ENCODE assay signal across 1 mouse cellular context in genomic region chr10:86777614-86778319, GRCm38 (mm10).
TF ChIP-seq lines count a peak whose summit lies in the region.

No protein-coding gene starts in this region.

TF ChIP-seq in CH12.LX, 34 proteins besides CTCF, POLR2A, EP300 and RAD21 (continued from another document):
- TF ChIP-seq SIN3A (IDR thresholded peaks at IDR 0.05; ENCODE audit: low read length) (peak; percentile 3; the same call in 1 of the 2 replicates), MXI1 (IDR thresholded peaks at IDR 0.05; ENCODE audit: low read depth, low read length) (peak; percentile 66), MAZ (IDR thresholded peaks at IDR 0.05; ENCODE audit: low read depth, low read length) (no peak), IRF4 (IDR thresholded peaks at IDR 0.05; ENCODE audit: low read depth, low read length) (0 out of 2 replicates have a peak, but pooled peaks have one; percentile 26), USF2 (conservative IDR thresholded peaks at IDR 0.05; ENCODE audit: low read depth, low read length) (no peak), TCF12 (IDR thresholded peaks at IDR 0.05; ENCODE audit: low read depth, low read length) (no peak), NRF1 (IDR thresholded peaks at IDR 0.05; ENCODE audit: low read depth, low read length) (no peak)
